Mouse (Mus musculus): ENCODE results near the gene Lpp. TPM values are rescaled to one million over a fixed set of nuclear protein-coding genes. Genes with fewer than 3 reads are reported as not detected.

The Lpp gene
- polyA plus RNA-seq, 1 experiment, result 18.7 TPM

DNA sequence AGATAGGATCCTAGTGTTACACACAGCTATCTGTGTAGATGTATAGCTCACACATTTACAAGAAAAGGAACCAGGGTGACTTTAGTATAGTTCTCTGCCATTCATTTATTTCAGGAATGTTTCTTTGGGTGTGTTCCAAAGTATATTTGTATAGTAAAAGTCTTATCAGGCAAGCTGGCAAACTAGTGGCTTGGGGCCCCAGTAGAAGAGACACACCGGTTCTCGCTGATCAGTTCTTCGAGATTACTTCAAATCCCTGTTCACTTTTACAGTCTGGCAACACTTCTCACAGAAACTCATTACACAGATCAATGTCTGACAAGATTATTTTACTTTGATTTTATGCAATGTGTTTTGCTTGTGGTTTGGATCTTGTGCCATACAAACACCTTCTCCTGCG lies 408.0 kb downstream of the Lpp start:
- H3K4me3 ChIP-seq (replicated peaks; ENCODE audit: extremely low read depth, low read depth, low read length), result no peak overlapping the region
- no peak for TF ChIP-seq POLR2A (IDR thresholded peaks at IDR 0.05; ENCODE audit: borderline replicate concordance, extremely low read depth, low read depth, low read length)
- no peak for TF ChIP-seq CTCF (IDR thresholded peaks at IDR 0.05; ENCODE audit: insufficient read depth, low read length)
- H3K4me1 ChIP-seq (ENCODE audit: control insufficient read depth, insufficient read depth, low read length), result no peaks in the 10 kb centered on the region
- no peak for DNase-seq
- 53% methylated on average over 4 of the region's 4 CpGs for WGBS

DNA sequence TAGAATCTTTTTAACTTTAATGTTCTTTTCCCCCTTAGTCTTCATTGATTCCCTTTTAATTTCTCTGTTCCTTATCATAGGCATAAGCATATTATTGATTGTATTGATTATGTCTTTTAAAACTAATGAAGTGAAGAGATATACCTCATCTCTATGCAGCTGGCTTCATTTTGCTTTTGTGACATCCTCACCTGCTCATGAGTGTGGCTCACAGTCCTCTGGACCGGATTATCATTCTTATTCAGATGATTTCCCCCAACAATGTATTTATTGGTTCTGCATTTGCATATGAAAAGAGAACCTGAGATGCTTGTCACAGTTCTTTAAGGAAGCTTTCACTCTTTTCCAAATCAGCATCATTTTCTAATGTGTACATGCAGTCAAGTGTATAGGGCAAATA lies 408.5 kb downstream of the Lpp start:
- no peak for TF ChIP-seq POLR2A (IDR thresholded peaks at IDR 0.05; ENCODE audit: borderline replicate concordance, extremely low read depth, low read depth, low read length)
- no peak for TF ChIP-seq CTCF (IDR thresholded peaks at IDR 0.05; ENCODE audit: insufficient read depth, low read length)
- 71% methylated on average over 1 of the region's 1 CpGs for WGBS
- Histone ChIP-seq H3K4me1 (ENCODE audit: control insufficient read depth, insufficient read depth, low read length) (no peaks in the 10 kb centered on the region), H3K4me3 (replicated peaks; ENCODE audit: extremely low read depth, low read depth, low read length) (no peak overlapping the region)
- no peak for DNase-seq

DNA sequence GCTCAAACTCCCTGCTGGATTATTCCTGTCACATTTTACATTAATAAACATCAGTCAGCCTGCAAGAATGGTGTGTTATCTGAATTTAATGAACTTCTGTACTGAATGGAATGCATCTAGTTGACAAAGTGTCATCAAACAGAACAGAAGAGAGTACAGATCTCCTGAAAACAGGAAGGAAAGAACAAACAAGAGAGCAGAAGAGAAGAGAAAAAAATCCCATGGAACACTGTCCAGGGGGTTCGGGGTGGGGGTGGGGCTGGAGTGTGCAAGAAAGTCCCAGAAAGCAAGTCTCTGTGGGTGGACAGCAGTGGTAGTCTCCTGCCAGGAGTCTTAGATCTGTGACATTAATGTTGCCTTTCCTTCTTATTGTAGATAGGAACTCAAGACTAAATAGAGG lies 412.8 kb downstream of the Lpp start:
- no peak overlapping the region for H3K4me3 ChIP-seq (replicated peaks; ENCODE audit: extremely low read depth, low read depth, low read length)
- no peak for TF ChIP-seq CTCF (IDR thresholded peaks at IDR 0.05; ENCODE audit: insufficient read depth, low read length)
- no peak for TF ChIP-seq POLR2A (IDR thresholded peaks at IDR 0.05; ENCODE audit: borderline replicate concordance, extremely low read depth, low read depth, low read length)
- WGBS, result 80% methylated on average over 1 of the region's 1 CpGs
- H3K4me1 ChIP-seq (ENCODE audit: control insufficient read depth, insufficient read depth, low read length), result no peaks in the 10 kb centered on the region
- DNase-seq, result no peak

DNA sequence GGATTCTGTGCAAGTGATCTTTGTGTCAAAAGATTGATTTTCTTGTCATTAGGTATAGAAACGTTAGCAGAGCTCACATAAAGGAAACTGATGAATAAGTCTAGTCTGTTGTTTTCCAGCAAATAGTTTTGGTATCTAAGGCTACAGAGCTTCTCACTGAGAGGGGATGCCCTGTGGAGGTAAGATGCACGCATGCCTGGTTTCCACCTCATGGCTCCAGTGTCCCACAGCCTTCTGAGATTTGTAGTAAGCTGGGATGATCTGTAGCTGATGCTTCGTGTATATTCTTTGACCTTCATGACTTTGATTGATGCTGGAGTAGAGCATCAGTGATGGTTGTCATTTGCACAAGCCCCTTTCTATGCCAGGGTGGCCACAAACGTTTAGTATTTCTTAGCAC lies 414.3 kb downstream of the Lpp start:
- 66% methylated on average over 4 of the region's 4 CpGs for WGBS
- no peak for DNase-seq
- no peaks in the 10 kb centered on the region for H3K4me1 ChIP-seq (ENCODE audit: control insufficient read depth, insufficient read depth, low read length)
- H3K4me3 ChIP-seq (replicated peaks; ENCODE audit: extremely low read depth, low read depth, low read length), result no peak overlapping the region
- TF ChIP-seq CTCF (IDR thresholded peaks at IDR 0.05; ENCODE audit: insufficient read depth, low read length), result no peak

DNA sequence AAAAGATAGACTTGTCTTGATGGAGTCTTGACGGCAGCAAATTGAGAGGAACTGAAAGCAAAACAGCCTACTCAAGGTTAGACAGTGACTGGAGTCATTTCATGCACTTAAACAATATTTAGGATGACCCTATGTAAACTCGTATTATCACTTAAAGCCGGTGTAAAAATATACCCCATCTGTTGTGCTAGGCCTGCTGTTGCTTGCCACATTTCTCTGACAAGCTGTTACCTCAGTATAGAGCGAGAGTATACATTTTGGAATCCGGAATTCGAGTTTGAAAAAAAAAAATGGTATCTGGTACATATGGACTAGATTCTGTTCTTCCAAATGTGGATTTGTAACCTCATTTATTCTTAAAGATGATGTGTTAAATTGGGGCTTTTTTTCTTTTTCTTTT lies 416.5 kb downstream of the Lpp start:
- no peaks in the 10 kb centered on the region for H3K4me1 ChIP-seq (ENCODE audit: control insufficient read depth, insufficient read depth, low read length)
- WGBS, result 89% methylated on average over 6 of the region's 6 CpGs
- TF ChIP-seq CTCF (IDR thresholded peaks at IDR 0.05; ENCODE audit: insufficient read depth, low read length) (no peak), POLR2A (IDR thresholded peaks at IDR 0.05; ENCODE audit: borderline replicate concordance, extremely low read depth, low read depth, low read length) (no peak)

DNA sequence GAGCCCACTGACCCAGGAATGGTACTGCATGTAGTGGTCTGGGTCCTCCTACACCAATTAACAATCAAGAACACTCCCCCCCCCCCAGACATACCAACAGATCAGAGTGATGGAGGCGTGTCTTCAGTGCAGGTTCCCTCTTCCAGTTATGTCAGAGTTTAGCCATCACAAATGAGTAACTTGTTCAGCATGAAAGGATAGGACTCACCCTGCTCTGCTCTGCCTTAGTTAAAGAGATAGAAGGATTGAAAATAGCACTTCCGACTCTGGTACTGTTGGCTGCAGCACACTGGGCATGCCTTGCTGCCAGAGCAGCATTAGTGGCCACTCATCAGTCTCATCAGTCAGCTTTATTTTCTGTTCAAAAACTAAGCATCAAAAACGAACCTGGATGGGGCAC lies 423.3 kb downstream of the Lpp start:
- TF ChIP-seq CTCF (IDR thresholded peaks at IDR 0.05; ENCODE audit: insufficient read depth, low read length), result no peak
- TF ChIP-seq POLR2A (IDR thresholded peaks at IDR 0.05; ENCODE audit: borderline replicate concordance, extremely low read depth, low read depth, low read length), result no peak
- H3K4me3 ChIP-seq (replicated peaks; ENCODE audit: extremely low read depth, low read depth, low read length), result no peak overlapping the region
- 88% methylated on average over 3 of the region's 3 CpGs for WGBS

More for the DNA sequence above, 416.5 kb downstream of the Lpp start:
- no peak overlapping the region for H3K4me3 ChIP-seq (replicated peaks; ENCODE audit: extremely low read depth, low read depth, low read length)
- no peak for DNase-seq

DNA sequence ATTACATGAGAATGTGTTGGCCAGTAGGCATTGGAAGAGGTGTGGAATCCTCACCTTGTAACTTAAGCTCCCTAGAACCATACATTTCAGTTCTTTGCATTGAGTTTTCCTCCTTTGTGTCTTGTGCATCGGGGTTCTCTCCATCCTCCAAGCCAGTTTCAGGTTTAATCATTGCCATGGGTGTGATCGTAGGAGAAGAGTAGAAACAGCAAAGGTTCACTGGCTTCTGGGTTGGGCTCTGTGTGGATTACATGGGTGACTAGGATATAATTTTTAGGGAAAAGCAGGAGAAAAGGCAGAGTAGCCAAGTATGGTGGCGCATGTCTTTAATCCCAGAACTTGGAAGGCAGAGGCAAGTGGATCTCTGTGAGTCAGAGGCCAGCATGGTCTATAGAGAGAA lies 424.1 kb downstream of the Lpp start:
- WGBS, result 99% methylated on average over 3 of the region's 3 CpGs
- no peak overlapping the region for H3K4me3 ChIP-seq (replicated peaks; ENCODE audit: extremely low read depth, low read depth, low read length)
- no peaks in the 10 kb centered on the region for H3K4me1 ChIP-seq (ENCODE audit: control insufficient read depth, insufficient read depth, low read length)
- TF ChIP-seq POLR2A (IDR thresholded peaks at IDR 0.05; ENCODE audit: borderline replicate concordance, extremely low read depth, low read depth, low read length) (no peak), CTCF (IDR thresholded peaks at IDR 0.05; ENCODE audit: insufficient read depth, low read length) (no peak)
- no peak for DNase-seq

More for the DNA sequence above, 423.3 kb downstream of the Lpp start:
- no peak for DNase-seq
- H3K4me1 ChIP-seq (ENCODE audit: control insufficient read depth, insufficient read depth, low read length), result no peaks in the 10 kb centered on the region

DNA sequence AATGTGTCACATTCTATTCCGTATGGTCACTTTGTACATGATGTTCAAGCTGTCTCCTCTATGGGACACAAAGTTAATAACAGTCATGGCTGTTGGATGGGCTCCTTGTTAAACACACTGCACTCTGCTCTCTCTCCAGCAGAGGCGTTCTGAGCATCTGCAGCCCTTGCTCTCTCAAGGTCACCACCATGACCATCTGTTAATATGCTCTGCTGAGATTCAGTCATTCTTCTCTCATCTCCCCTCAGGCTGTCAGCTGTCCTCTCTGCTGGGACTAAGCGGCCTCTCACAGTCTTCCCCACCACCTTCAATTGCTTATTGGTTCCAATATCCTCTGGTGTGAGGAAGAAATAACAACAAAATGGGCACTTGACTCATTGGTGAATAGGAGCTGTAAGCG lies 425.8 kb downstream of the Lpp start:
- 78% methylated on average over 4 of the region's 4 CpGs for WGBS
- DNase-seq, result no peak
- peak; percentile 35; the same call in 1 of the 2 replicates for TF ChIP-seq CTCF (IDR thresholded peaks at IDR 0.05; ENCODE audit: insufficient read depth, low read length)
- TF ChIP-seq POLR2A (IDR thresholded peaks at IDR 0.05; ENCODE audit: borderline replicate concordance, extremely low read depth, low read depth, low read length), result no peak
- Histone ChIP-seq H3K4me3 (replicated peaks; ENCODE audit: extremely low read depth, low read depth, low read length) (no peak overlapping the region), H3K4me1 (ENCODE audit: control insufficient read depth, insufficient read depth, low read length) (no peaks in the 10 kb centered on the region)

DNA sequence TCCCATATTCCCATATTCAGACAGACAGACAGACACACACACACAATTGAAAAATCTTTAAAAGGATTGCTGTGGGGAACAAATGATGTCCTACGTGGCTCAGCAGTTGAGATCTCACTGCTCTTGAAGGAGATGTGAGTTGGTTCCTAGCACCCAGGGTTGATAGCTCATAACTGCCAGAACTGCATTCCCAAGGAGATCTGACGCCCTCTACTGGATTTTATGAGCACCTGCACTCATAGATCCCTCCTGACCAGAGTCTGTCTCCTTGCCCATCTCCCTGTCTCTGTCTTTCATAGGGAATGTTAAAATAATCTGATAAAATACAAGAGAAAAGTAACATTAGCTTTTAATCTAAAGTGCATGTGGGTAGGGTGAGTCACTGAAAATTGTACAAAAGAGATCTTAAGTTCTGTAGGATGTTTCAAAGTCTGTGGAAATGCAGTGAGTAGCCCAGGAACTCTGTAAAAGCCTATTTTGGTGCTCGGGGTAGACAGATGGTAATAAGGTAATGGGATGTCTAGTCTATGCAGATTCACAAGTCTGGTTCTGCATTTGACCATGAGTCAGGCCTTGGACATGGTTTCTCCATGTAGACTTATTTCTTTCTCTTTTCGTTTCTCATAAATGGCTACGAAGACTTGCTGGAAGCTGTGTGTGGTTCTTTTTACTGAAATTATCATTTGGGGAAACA lies 429.0 kb downstream of the Lpp start:
- Histone ChIP-seq H3K4me3 (replicated peaks; ENCODE audit: extremely low read depth, low read depth, low read length) (no peak overlapping the region), H3K4me1 (ENCODE audit: control insufficient read depth, insufficient read depth, low read length) (peaks cover 1% of the 10 kb centered on the region; the same call in 1 of the 2 replicates)
- WGBS, result 89% methylated on average over 5 of the region's 5 CpGs
- no peak for DNase-seq
- TF ChIP-seq CTCF (IDR thresholded peaks at IDR 0.05; ENCODE audit: insufficient read depth, low read length) (no peak), POLR2A (IDR thresholded peaks at IDR 0.05; ENCODE audit: borderline replicate concordance, extremely low read depth, low read depth, low read length) (no peak)

DNA sequence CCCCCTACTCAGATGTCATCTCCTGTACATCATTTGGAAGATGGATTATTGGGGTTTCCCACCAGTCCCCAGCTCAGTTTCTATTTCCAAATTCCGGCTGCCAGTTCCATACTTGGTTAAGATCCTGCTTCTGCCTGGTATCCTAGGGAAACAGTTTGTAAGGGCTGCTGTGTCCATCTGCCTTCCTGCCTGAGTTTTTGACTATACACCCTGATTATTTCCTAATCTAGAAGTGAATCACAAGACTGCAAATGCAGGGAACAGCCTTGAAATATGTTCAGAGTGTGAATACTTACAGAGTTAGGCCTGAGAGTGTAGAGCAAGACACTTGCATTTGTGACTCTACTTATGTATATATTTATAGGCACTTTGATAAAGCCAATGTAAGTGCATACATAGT lies 429.6 kb downstream of the Lpp start:
- no peak for DNase-seq
- WGBS, result 77% methylated on average over 1 of the region's 1 CpGs

More for the DNA sequence above, 429.6 kb downstream of the Lpp start:
- H3K4me3 ChIP-seq (replicated peaks; ENCODE audit: extremely low read depth, low read depth, low read length), result no peak overlapping the region
- H3K4me1 ChIP-seq (ENCODE audit: control insufficient read depth, insufficient read depth, low read length), result peaks cover 3% of the 10 kb centered on the region; the same call in 1 of the 2 replicates
- TF ChIP-seq POLR2A (IDR thresholded peaks at IDR 0.05; ENCODE audit: borderline replicate concordance, extremely low read depth, low read depth, low read length) (no peak), CTCF (IDR thresholded peaks at IDR 0.05; ENCODE audit: insufficient read depth, low read length) (no peak)

Measured in lung, adult 2 months (tissue).